Mouse (Mus musculus): ENCODE data around the gene Gm10577. TPM values are rescaled to one million over a fixed set of nuclear protein-coding genes. Genes with fewer than 3 reads are reported as not detected.

Gene Gm10577
- total and polyA plus RNA-seq, 3 experiments, result not detected

DNA sequence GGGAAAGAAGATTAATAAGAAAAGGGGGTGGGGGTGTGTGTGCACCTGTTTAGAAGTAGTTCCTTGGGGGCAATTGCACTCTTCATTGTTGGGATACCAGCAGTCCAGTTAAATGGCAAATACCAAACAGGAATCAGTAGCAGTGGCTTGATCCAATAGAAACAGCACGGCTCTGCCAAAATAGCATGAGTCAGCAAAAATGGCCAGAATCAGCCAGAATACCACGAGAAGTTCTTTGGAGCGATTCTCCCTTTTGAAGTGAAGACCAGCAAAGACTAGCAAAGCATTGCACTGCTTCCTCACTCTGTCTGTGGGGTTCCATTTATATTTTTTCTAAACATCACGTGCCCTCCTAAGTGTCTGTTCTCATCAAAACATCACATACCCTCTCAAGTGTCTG is 2.7 kb downstream of the Gm10577 start:
- Histone ChIP-seq H3K36me3 (replicated peaks in 1 of 2; ENCODE audit: control insufficient read depth in 1 of 2, insufficient read depth in 1 of 2, low read length in 1 of 2) (no peaks in the 10 kb centered on the region), H3K79me2 (replicated peaks; ENCODE audit: control insufficient read depth, extremely low read depth, insufficient read depth, poor library complexity, severe bottlenecking) (no peaks in the 10 kb centered on the region), H3K9me3 (replicated peaks; ENCODE audit: low read length) (peaks cover 5% of the 10 kb centered on the region), H3K4me2 (ENCODE audit: insufficient read depth, low read depth, poor library complexity, severe bottlenecking) (no peak overlapping the region), H3K9ac (ENCODE audit: insufficient read depth, low read depth) (no peak overlapping the region), H3K4me1 (ENCODE audit: control insufficient read depth in 1 of 2, insufficient read depth in 2 of 2) (no peaks in the 10 kb centered on the region), H3K4me3 (replicated peaks in 1 of 3; ENCODE audit: low read depth in 2 of 3, low read length in 2 of 3, poor library complexity in 1 of 3) (no peak overlapping the region), H3K27me3 (replicated peaks) (no peaks in the 10 kb centered on the region), H3K27ac (ENCODE audit: insufficient read depth, low read depth) (no peak overlapping the region)
- no peak for TF ChIP-seq POLR2AphosphoS2 (IDR thresholded peaks at IDR 0.05; ENCODE audit: low read depth, low read length)
- peak; percentile 85 for TF ChIP-seq MAFK (IDR thresholded peaks at IDR 0.05; ENCODE audit: insufficient replicate concordance, low read length)
- DNase-seq (ENCODE audit: extremely low read depth), result no peak
- dilution Hi-C loops (cut with MboI; ENCODE audit: extremely low pct_ligation_motif_present, extremely low pct_unique_long_range_greater_than_20kb, low sequenced_read_pairs), result no loop called here
- in situ Hi-C loops (cut with MboI; ENCODE audit: low pct_ligation_motif_present, low pct_unique_long_range_greater_than_20kb, low sequenced_read_pairs), result no loop called here

DNA sequence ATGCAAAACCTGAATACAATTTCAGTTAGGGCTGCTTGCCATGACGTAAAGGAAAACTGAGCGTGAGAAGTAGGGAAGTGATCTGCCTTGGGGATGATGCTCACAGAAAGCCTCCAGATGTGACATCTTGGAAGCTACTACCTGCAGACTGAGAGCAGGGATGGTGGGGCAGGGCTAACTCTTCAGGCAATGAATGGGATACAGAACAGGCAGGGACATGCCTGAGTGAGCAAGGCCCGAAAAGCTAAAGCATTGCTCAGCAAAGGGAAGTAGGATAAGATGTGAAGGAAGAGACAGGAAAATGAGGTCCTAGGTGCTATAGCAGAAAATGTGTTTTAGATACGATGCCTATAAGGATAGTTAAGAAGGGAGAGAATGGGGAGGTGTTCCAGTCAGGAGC is 11.4 kb downstream of the Gm10577 start:
- Histone ChIP-seq H3K4me3 (replicated peaks in 1 of 3; ENCODE audit: low read depth in 2 of 3, low read length in 2 of 3, poor library complexity in 1 of 3) (no peak overlapping the region), H3K27ac (ENCODE audit: insufficient read depth, low read depth) (no peak overlapping the region), H3K4me2 (ENCODE audit: insufficient read depth, low read depth, poor library complexity, severe bottlenecking) (no peak overlapping the region), H3K9ac (ENCODE audit: insufficient read depth, low read depth) (no peak overlapping the region), H3K9me3 (replicated peaks; ENCODE audit: low read length) (no peaks in the 10 kb centered on the region), H3K36me3 (replicated peaks in 1 of 2; ENCODE audit: control insufficient read depth in 1 of 2, insufficient read depth in 1 of 2, low read length in 1 of 2) (no peaks in the 10 kb centered on the region), H3K79me2 (replicated peaks; ENCODE audit: control insufficient read depth, extremely low read depth, insufficient read depth, poor library complexity, severe bottlenecking) (no peaks in the 10 kb centered on the region), H3K4me1 (ENCODE audit: control insufficient read depth in 1 of 2, insufficient read depth in 2 of 2) (no peaks in the 10 kb centered on the region), H3K27me3 (replicated peaks) (no peaks in the 10 kb centered on the region)
- in situ Hi-C loops (cut with MboI; ENCODE audit: low pct_ligation_motif_present, low pct_unique_long_range_greater_than_20kb, low sequenced_read_pairs) (no loop called here), dilution Hi-C loops (cut with MboI; ENCODE audit: extremely low pct_ligation_motif_present, extremely low pct_unique_long_range_greater_than_20kb, low sequenced_read_pairs) (no loop called here)
- DNase-seq (ENCODE audit: extremely low read depth), result no peak
- TF ChIP-seq KAT2A (IDR thresholded peaks at IDR 0.05; ENCODE audit: insufficient replicate concordance, low read length), result no peak
- TF ChIP-seq POLR2A (IDR thresholded peaks at IDR 0.05; ENCODE audit: low read depth, low read length), result no peak
- TF ChIP-seq GABPA (IDR thresholded peaks at IDR 0.05; ENCODE audit: insufficient replicate concordance, low read depth, low read length), result no peak
- TF ChIP-seq BHLHE40 (IDR thresholded peaks at IDR 0.05; ENCODE audit: low read depth, low read length), result no peak
- no peak for TF ChIP-seq ELF1 (IDR thresholded peaks at IDR 0.05; ENCODE audit: low read depth, low read length)
- TF ChIP-seq EP300 (IDR thresholded peaks at IDR 0.05; ENCODE audit: low read length), result no peak

DNA sequence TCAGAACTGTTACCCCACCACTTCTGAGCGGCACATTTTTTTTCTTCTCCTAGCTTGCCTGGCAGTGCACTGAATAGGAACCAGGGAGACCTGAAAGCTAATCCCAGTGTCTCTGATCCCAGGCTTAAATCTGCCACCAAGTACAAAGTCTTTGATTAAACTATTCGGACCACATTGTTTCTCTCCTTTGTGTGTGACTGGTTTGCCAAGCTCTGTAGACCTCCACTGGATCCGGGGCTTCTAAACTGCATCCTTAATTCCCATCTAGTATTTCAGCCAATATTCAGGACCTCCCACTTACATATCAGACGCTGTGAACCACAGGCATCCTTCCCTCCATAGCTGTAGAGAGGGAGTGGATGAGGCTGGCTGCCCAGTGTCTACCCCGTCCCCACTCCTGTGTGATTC is 12.1 kb downstream of the Gm10577 start:
- Histone ChIP-seq H3K9me3 (replicated peaks; ENCODE audit: low read length) (no peaks in the 10 kb centered on the region), H3K4me2 (ENCODE audit: insufficient read depth, low read depth, poor library complexity, severe bottlenecking) (no peak overlapping the region), H3K27ac (ENCODE audit: insufficient read depth, low read depth) (no peak overlapping the region), H3K79me2 (replicated peaks; ENCODE audit: control insufficient read depth, extremely low read depth, insufficient read depth, poor library complexity, severe bottlenecking) (no peaks in the 10 kb centered on the region), H3K36me3 (replicated peaks in 1 of 2; ENCODE audit: control insufficient read depth in 1 of 2, insufficient read depth in 1 of 2, low read length in 1 of 2) (no peaks in the 10 kb centered on the region), H3K27me3 (replicated peaks) (no peaks in the 10 kb centered on the region), H3K4me1 (ENCODE audit: control insufficient read depth in 1 of 2, insufficient read depth in 2 of 2) (no peaks in the 10 kb centered on the region), H3K4me3 (replicated peaks in 1 of 3; ENCODE audit: low read depth in 2 of 3, low read length in 2 of 3, poor library complexity in 1 of 3) (no peak overlapping the region), H3K9ac (ENCODE audit: insufficient read depth, low read depth) (no peak overlapping the region)
- no peak for DNase-seq (ENCODE audit: extremely low read depth)
- dilution Hi-C loops (cut with MboI; ENCODE audit: extremely low pct_ligation_motif_present, extremely low pct_unique_long_range_greater_than_20kb, low sequenced_read_pairs), result no loop called here
- in situ Hi-C loops (cut with MboI; ENCODE audit: low pct_ligation_motif_present, low pct_unique_long_range_greater_than_20kb, low sequenced_read_pairs), result no loop called here
- TF ChIP-seq ZNF384 (IDR thresholded peaks at IDR 0.05; ENCODE audit: low read depth, low read length), result no peak
- no peak for TF ChIP-seq ZKSCAN1 (IDR thresholded peaks at IDR 0.05; ENCODE audit: borderline replicate concordance, low read depth, low read length)
- TF ChIP-seq CTCF (conservative IDR thresholded peaks at IDR 0.05 in 1 of 2, IDR thresholded peaks at IDR 0.05 in 1 of 2; ENCODE audit: low read depth in 2 of 2, low read length in 2 of 2), result no peak
- no peak for TF ChIP-seq USF2 (conservative IDR thresholded peaks at IDR 0.05; ENCODE audit: low read depth, low read length)
- no peak for TF ChIP-seq POLR2A (IDR thresholded peaks at IDR 0.05; ENCODE audit: low read depth, low read length)
- no peak for TF ChIP-seq NRF1 (IDR thresholded peaks at IDR 0.05; ENCODE audit: low read depth, low read length)
- no peak for TF ChIP-seq ELF1 (IDR thresholded peaks at IDR 0.05; ENCODE audit: low read depth, low read length)
- no peak for TF ChIP-seq USF1 (IDR thresholded peaks at IDR 0.05; ENCODE audit: low read depth, low read length)
- TF ChIP-seq PAX5 (IDR thresholded peaks at IDR 0.05; ENCODE audit: low read length), result no peak
- TF ChIP-seq EP300 (IDR thresholded peaks at IDR 0.05; ENCODE audit: low read length), result no peak
- no peak for TF ChIP-seq MYC (IDR thresholded peaks at IDR 0.05; ENCODE audit: low read depth, low read length)
- TF ChIP-seq SIN3A (IDR thresholded peaks at IDR 0.05; ENCODE audit: low read length), result no peak

Data from CH12.LX (cell line).